Mouse (Mus musculus) adrenal gland, postnatal 25 days (tissue): Measurements from ENCODE around the gene Gm7271. TPM values are rescaled to one million over a fixed set of nuclear protein-coding genes. Genes with fewer than 3 reads are reported as not detected.

ENCODE experiments used
- DNase-seq: peaks from one replicate; pipeline ENCODE4 v3.0.0; 2021; ENCODE audit warnings: mixed read lengths
- long read RNA-seq: library from polyadenylated mRNA; stranded (forward); transcript quantifications from one replicate; pipeline ENCODE4 v2.0.0, GENCODE M21; 2021
- total RNA-seq: library from RNA; stranded (reverse); gene quantifications from 2 replicates; pipeline ENCODE4 v1.2.3, GENCODE M21; 2021

Gene Gm7271
- not detected in 2 replicates for total RNA-seq
- long read RNA-seq, result 0 reads

GRCm38 (mm10) chr5:76483811-76484210 is at the start of gene Gm7271:
Gene Gm7271 (plus strand): TSS chr5:76484040.
- no peak for DNase-seq

GRCm38 (mm10) chr5:76437100-76437499 is 46.7 kb upstream of the Gm7271 start:
- DNase-seq, result no peak

GRCm38 (mm10) chr5:76437696-76438095 is 46.1 kb upstream of the Gm7271 start:
- no peak for DNase-seq

- no peak for DNase-seq
These were observed 42.4 kb upstream of the Gm7271 start for GRCm38 (mm10) chr5:76441431-76441830.

- no peak for DNase-seq
These were observed 8.9 kb upstream of the Gm7271 start for GRCm38 (mm10) chr5:76474931-76475330.

GRCm38 (mm10) chr5:76476873-76477272 is 7.0 kb upstream of the Gm7271 start:
- no peak for DNase-seq

GRCm38 (mm10) chr5:76477764-76478163 is 6.1 kb upstream of the Gm7271 start:
- DNase-seq, result no peak

GRCm38 (mm10) chr5:76495126-76495525 is 11.3 kb downstream of the Gm7271 start:
- DNase-seq, result no peak

- DNase-seq, result no peak
These were observed 38.6 kb downstream of the Gm7271 start for GRCm38 (mm10) chr5:76522446-76522845.

GRCm38 (mm10) chr5:76524623-76525022 is 40.8 kb downstream of the Gm7271 start:
- no peak for DNase-seq

GRCm38 (mm10) chr5:76525066-76525465 is 41.2 kb downstream of the Gm7271 start:
- no peak for DNase-seq

GRCm38 (mm10) chr5:76525829-76526228 is 42.0 kb downstream of the Gm7271 start:
- no peak for DNase-seq

GRCm38 (mm10) chr5:76529040-76529703 is 45.3 kb downstream of the Gm7271 start, which contains the start of gene Exoc1:
Gene Exoc1 (plus strand): TSS chr5:76529311.
- peak; percentile 91 for DNase-seq

GRCm38 (mm10) chr5:76529704-76530066 is 45.8 kb downstream of the Gm7271 start:
- no peak for DNase-seq

GRCm38 (mm10) chr5:76533186-76533585 is 49.3 kb downstream of the Gm7271 start:
- no peak for DNase-seq

- DNase-seq, result no peak
These were observed 52.4 kb downstream of the Gm7271 start for GRCm38 (mm10) chr5:76536231-76536630.

- DNase-seq, result no peak
These were observed 53.7 kb downstream of the Gm7271 start for GRCm38 (mm10) chr5:76537578-76537977.

GRCm38 (mm10) chr5:76540181-76540580 is 56.3 kb downstream of the Gm7271 start:
- peak; percentile 37 for DNase-seq

GRCm38 (mm10) chr5:76540842-76541241 is 57.0 kb downstream of the Gm7271 start:
- no peak for DNase-seq

- DNase-seq, result no peak
These were observed 59.4 kb downstream of the Gm7271 start for GRCm38 (mm10) chr5:76543200-76543599.

GRCm38 (mm10) chr5:76550426-76550825 is 66.6 kb downstream of the Gm7271 start:
- DNase-seq, result no peak

GRCm38 (mm10) chr5:76565321-76565720 is 81.5 kb downstream of the Gm7271 start:
- DNase-seq, result peak; percentile 60
